Mouse (Mus musculus): ENCODE data around the gene Sh3rf1.
"Not testable (repeated sequence)": the region's sequence is repeated elsewhere in the genome, so short reads cannot be mapped to it uniquely, and the experiment has no call there.

Sh3rf1 gene

GRCm38 (mm10) chr8:61403266-61404177 lies 179.8 kb downstream of the Sh3rf1 start:
- DNase-seq (ENCODE audit: low read depth in 2 of 2, low spot score in 2 of 2) = no peak

- no peak for DNase-seq (ENCODE audit: low read depth in 2 of 2, low spot score in 2 of 2)
Observed at GRCm38 (mm10) chr8:61404178-61404560, 180.5 kb downstream of the Sh3rf1 start.

- no peak for DNase-seq (ENCODE audit: low read depth in 2 of 2, low spot score in 2 of 2)
Observed at GRCm38 (mm10) chr8:61409081-61409480, 185.4 kb downstream of the Sh3rf1 start.

GRCm38 (mm10) chr8:61409712-61410111 lies 186.0 kb downstream of the Sh3rf1 start:
- not testable (repeated sequence) for DNase-seq (ENCODE audit: low read depth in 2 of 2, low spot score in 2 of 2)

GRCm38 (mm10) chr8:61419521-61419920 lies 195.8 kb downstream of the Sh3rf1 start:
- no peak for DNase-seq (ENCODE audit: low read depth in 2 of 2, low spot score in 2 of 2)

GRCm38 (mm10) chr8:61420166-61420565 lies 196.5 kb downstream of the Sh3rf1 start:
- no peak for DNase-seq (ENCODE audit: low read depth in 2 of 2, low spot score in 2 of 2)

GRCm38 (mm10) chr8:61421606-61422005 lies 197.9 kb downstream of the Sh3rf1 start:
- no peak for DNase-seq (ENCODE audit: low read depth in 2 of 2, low spot score in 2 of 2)

GRCm38 (mm10) chr8:61425125-61425524 lies 201.5 kb downstream of the Sh3rf1 start:
- no peak for DNase-seq (ENCODE audit: low read depth in 2 of 2, low spot score in 2 of 2)

GRCm38 (mm10) chr8:61426072-61426471 lies 202.4 kb downstream of the Sh3rf1 start:
- DNase-seq (ENCODE audit: low read depth in 2 of 2, low spot score in 2 of 2) = no peak

- no peak for DNase-seq (ENCODE audit: low read depth in 2 of 2, low spot score in 2 of 2)
Observed at GRCm38 (mm10) chr8:61426671-61427070, 203.0 kb downstream of the Sh3rf1 start.

GRCm38 (mm10) chr8:61427916-61428681 lies 204.4 kb downstream of the Sh3rf1 start:
- no peak for DNase-seq (ENCODE audit: low read depth in 2 of 2, low spot score in 2 of 2)

- DNase-seq (ENCODE audit: low read depth in 2 of 2, low spot score in 2 of 2) = no peak
Observed at GRCm38 (mm10) chr8:61428821-61429482, 205.3 kb downstream of the Sh3rf1 start.

GRCm38 (mm10) chr8:61435481-61435880 lies 211.8 kb downstream of the Sh3rf1 start:
- no peak for DNase-seq (ENCODE audit: low read depth in 2 of 2, low spot score in 2 of 2)

- DNase-seq (ENCODE audit: low read depth in 2 of 2, low spot score in 2 of 2) = no peak
Observed at GRCm38 (mm10) chr8:61436147-61436546, 212.5 kb downstream of the Sh3rf1 start.

GRCm38 (mm10) chr8:61436586-61437304 lies 213.1 kb downstream of the Sh3rf1 start:
- no peak for DNase-seq (ENCODE audit: low read depth in 2 of 2, low spot score in 2 of 2)

GRCm38 (mm10) chr8:61437305-61437605 lies 213.6 kb downstream of the Sh3rf1 start:
- DNase-seq (ENCODE audit: low read depth in 2 of 2, low spot score in 2 of 2) = no peak

GRCm38 (mm10) chr8:61442988-61443387 lies 219.3 kb downstream of the Sh3rf1 start:
- DNase-seq (ENCODE audit: low read depth in 2 of 2, low spot score in 2 of 2) = no peak

GRCm38 (mm10) chr8:61444358-61444757 lies 220.7 kb downstream of the Sh3rf1 start:
- DNase-seq (ENCODE audit: low read depth in 2 of 2, low spot score in 2 of 2) = no peak

All from CD8-positive naive resting alpha-beta T cell, adult 2 months (primary cell).